Mouse (Mus musculus) kidney, postnatal 14 days (tissue): ENCODE measurements around the gene Txndc9.

Experiments used
- DNase-seq: peaks from one replicate; pipeline ENCODE4 v3.0.0; 2022; ENCODE audit warnings: mixed read lengths

Gene Txndc9

GRCm38 (mm10) chr1:37968746-37969145, 28.9 kb downstream of the Txndc9 start:
- no peak for DNase-seq

GRCm38 (mm10) chr1:37965571-37965970, 32.1 kb downstream of the Txndc9 start:
- DNase-seq, result no peak

GRCm38 (mm10) chr1:37959486-37959885, 38.2 kb downstream of the Txndc9 start:
- no peak for DNase-seq

GRCm38 (mm10) chr1:37958516-37958915, 39.2 kb downstream of the Txndc9 start:
- no peak for DNase-seq

GRCm38 (mm10) chr1:37957659-37958058, 40.0 kb downstream of the Txndc9 start, which contains the start of gene Lyg1:
Lyg1 (minus strand) TSS chr1:37957759.
- no peak for DNase-seq

GRCm38 (mm10) chr1:37956690-37957431, 40.8 kb downstream of the Txndc9 start:
- peak; percentile 2 for DNase-seq

- no peak for DNase-seq
Observed at GRCm38 (mm10) chr1:37955251-37955650, 42.4 kb downstream of the Txndc9 start.

GRCm38 (mm10) chr1:37954786-37955185, 42.9 kb downstream of the Txndc9 start:
- no peak for DNase-seq

- DNase-seq, result no peak
Observed at GRCm38 (mm10) chr1:37948906-37949305, 48.8 kb downstream of the Txndc9 start.
